Mouse (Mus musculus) lung, postnatal 0 days (tissue): Measurements from ENCODE around the gene Thap8.

Experiments
- CTCF ChIP-seq: IDR thresholded peaks from 2 replicates; pipeline ENCODE4 v1.5.1; 2016; ENCODE audit warnings: antibody characterized with exemption, mild to moderate bottlenecking
- EP300 ChIP-seq: IDR thresholded peaks from 2 replicates; pipeline ENCODE4 v1.6.1; 2016; ENCODE audit warnings: antibody characterized with exemption, mild to moderate bottlenecking, control low read depth

DNA sequence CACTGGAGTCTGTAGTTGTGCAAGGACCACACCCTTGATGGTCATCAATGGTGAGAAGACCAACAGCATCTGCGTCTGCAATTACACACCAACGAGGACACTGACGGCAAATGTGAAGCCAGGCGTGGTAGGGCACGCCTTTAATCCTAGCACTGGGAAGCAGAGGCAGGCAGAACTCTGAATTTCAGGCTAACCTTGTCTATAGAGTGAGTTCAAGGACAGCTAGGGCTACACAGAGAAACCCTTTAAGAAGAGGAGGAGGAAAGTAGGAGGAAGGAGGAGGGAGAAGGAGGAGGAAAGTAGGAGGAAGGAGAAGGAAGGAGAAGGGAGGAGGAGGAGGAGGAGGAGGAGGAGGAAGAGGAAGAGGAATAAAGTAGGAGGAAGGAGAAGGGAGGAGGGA, 14.4 kb upstream of the Thap8 start:
- no peak for TF ChIP-seq CTCF
- TF ChIP-seq EP300 = no peak
